Mouse (Mus musculus): ENCODE results near the gene Slc4a2. TPM values are rescaled to one million over a fixed set of nuclear protein-coding genes. Genes with fewer than 3 reads are reported as not detected.

Slc4a2 gene
- total and polyA plus RNA-seq, 2 experiments, result 15.4 to 40.4 TPM

- DNase-seq (ENCODE audit: extremely low read depth, low read depth, low spot score), result no peak
- WGBS, result under 1% methylated on average over 78 of the region's 85 CpGs
- peak within 1 kb of the TSS; percentile 86 for H3K9ac ChIP-seq (ENCODE audit: low read depth, low read length)
Observed at GRCm38 (mm10) chr5:24452030-24452690, 28.5 kb downstream of the Slc4a2 start, which contains the start of gene Agap3. Gene Agap3, plus strand, starts transcription at chr5:24452177.

GRCm38 (mm10) chr5:24452691-24453233, 29.1 kb downstream of the Slc4a2 start:
- 3% methylated on average over 29 of the region's 29 CpGs for WGBS
- TF ChIP-seq CTCF (IDR thresholded peaks at IDR 0.05; ENCODE audit: low read depth, low read length) (no peak), POLR2A (IDR thresholded peaks at IDR 0.05; ENCODE audit: extremely low read depth, insufficient read depth, low read length) (no peak)
- H3K36me3 ChIP-seq (ENCODE audit: control insufficient read depth, insufficient read depth, low read length), result no peaks in the 10 kb centered on the region
- no peak overlapping the region for H3K27ac ChIP-seq (replicated peaks; ENCODE audit: insufficient read depth, low read depth, low read length)
- peaks cover 36% of the 10 kb centered on the region for H3K79me2 ChIP-seq (ENCODE audit: control insufficient read depth, insufficient read depth, low read length)
- H3K9ac ChIP-seq (ENCODE audit: low read depth, low read length), result peak overlapping the region; percentile 86
- peaks cover 12% of the 10 kb centered on the region for H3K4me1 ChIP-seq (ENCODE audit: control insufficient read depth, insufficient read depth, low read length)
- H3K27me3 ChIP-seq (ENCODE audit: control insufficient read depth, insufficient read depth, low read length), result no peaks in the 10 kb centered on the region
- DNase-seq (ENCODE audit: extremely low read depth, low read depth, low spot score), result no peak
- H3K4me3 ChIP-seq (ENCODE audit: insufficient read depth, low read depth, low read length), result peak overlapping the region; percentile 73

More at GRCm38 (mm10) chr5:24452030-24452690, 28.5 kb downstream of the Slc4a2 start, which contains the start of gene Agap3:
- H3K4me1 ChIP-seq (ENCODE audit: control insufficient read depth, insufficient read depth, low read length), result peaks cover 12% of the 10 kb centered on the region
- H3K4me3 ChIP-seq (ENCODE audit: insufficient read depth, low read depth, low read length), result peak within 1 kb of the TSS; percentile 73
- no peaks in the 10 kb centered on the region for H3K27me3 ChIP-seq (ENCODE audit: control insufficient read depth, insufficient read depth, low read length)
- TF ChIP-seq CTCF (IDR thresholded peaks at IDR 0.05; ENCODE audit: low read depth, low read length), result no peak
- no peak for TF ChIP-seq POLR2A (IDR thresholded peaks at IDR 0.05; ENCODE audit: extremely low read depth, insufficient read depth, low read length)
- peak within 1 kb of the TSS; percentile 72 for H3K27ac ChIP-seq (replicated peaks; ENCODE audit: insufficient read depth, low read depth, low read length)
- no peaks in the 10 kb centered on the region for H3K36me3 ChIP-seq (ENCODE audit: control insufficient read depth, insufficient read depth, low read length)
- H3K79me2 ChIP-seq (ENCODE audit: control insufficient read depth, insufficient read depth, low read length), result peaks cover 31% of the 10 kb centered on the region

GRCm38 (mm10) chr5:24453283-24453984, 29.8 kb downstream of the Slc4a2 start:
- WGBS, result 50% methylated on average over 5 of the region's 5 CpGs
- Histone ChIP-seq H3K4me1 (ENCODE audit: control insufficient read depth, insufficient read depth, low read length) (peaks cover 12% of the 10 kb centered on the region), H3K27ac (replicated peaks; ENCODE audit: insufficient read depth, low read depth, low read length) (no peak overlapping the region)

GRCm38 (mm10) chr5:24453985-24454303, 30.3 kb downstream of the Slc4a2 start:
- no peak for DNase-seq (ENCODE audit: extremely low read depth, low read depth, low spot score)
- Histone ChIP-seq H3K27ac (replicated peaks; ENCODE audit: insufficient read depth, low read depth, low read length) (no peak overlapping the region), H3K79me2 (ENCODE audit: control insufficient read depth, insufficient read depth, low read length) (peaks cover 36% of the 10 kb centered on the region), H3K4me1 (ENCODE audit: control insufficient read depth, insufficient read depth, low read length) (peaks cover 12% of the 10 kb centered on the region), H3K9ac (ENCODE audit: low read depth, low read length) (no peak overlapping the region), H3K4me3 (ENCODE audit: insufficient read depth, low read depth, low read length) (no peak overlapping the region), H3K36me3 (ENCODE audit: control insufficient read depth, insufficient read depth, low read length) (no peaks in the 10 kb centered on the region), H3K27me3 (ENCODE audit: control insufficient read depth, insufficient read depth, low read length) (no peaks in the 10 kb centered on the region)
- TF ChIP-seq CTCF (IDR thresholded peaks at IDR 0.05; ENCODE audit: low read depth, low read length), result no peak
- TF ChIP-seq POLR2A (IDR thresholded peaks at IDR 0.05; ENCODE audit: extremely low read depth, insufficient read depth, low read length), result no peak
- WGBS, result 54% methylated on average over 2 of the region's 2 CpGs

More at GRCm38 (mm10) chr5:24453283-24453984, 29.8 kb downstream of the Slc4a2 start:
- no peaks in the 10 kb centered on the region for H3K36me3 ChIP-seq (ENCODE audit: control insufficient read depth, insufficient read depth, low read length)
- H3K79me2 ChIP-seq (ENCODE audit: control insufficient read depth, insufficient read depth, low read length), result peaks cover 36% of the 10 kb centered on the region
- DNase-seq (ENCODE audit: extremely low read depth, low read depth, low spot score), result no peak
- peak overlapping the region; percentile 73; the same call in 1 of the 2 replicates for H3K4me3 ChIP-seq (ENCODE audit: insufficient read depth, low read depth, low read length)
- H3K9ac ChIP-seq (ENCODE audit: low read depth, low read length), result peak overlapping the region; percentile 86
- no peaks in the 10 kb centered on the region for H3K27me3 ChIP-seq (ENCODE audit: control insufficient read depth, insufficient read depth, low read length)
- TF ChIP-seq CTCF (IDR thresholded peaks at IDR 0.05; ENCODE audit: low read depth, low read length), result no peak
- TF ChIP-seq POLR2A (IDR thresholded peaks at IDR 0.05; ENCODE audit: extremely low read depth, insufficient read depth, low read length), result no peak

- Histone ChIP-seq H3K4me3 (ENCODE audit: insufficient read depth, low read depth, low read length) (no peak overlapping the region), H3K27me3 (ENCODE audit: control insufficient read depth, insufficient read depth, low read length) (no peaks in the 10 kb centered on the region), H3K27ac (replicated peaks; ENCODE audit: insufficient read depth, low read depth, low read length) (no peak overlapping the region), H3K79me2 (ENCODE audit: control insufficient read depth, insufficient read depth, low read length) (peaks cover 40% of the 10 kb centered on the region), H3K36me3 (ENCODE audit: control insufficient read depth, insufficient read depth, low read length) (no peaks in the 10 kb centered on the region), H3K4me1 (ENCODE audit: control insufficient read depth, insufficient read depth, low read length) (peaks cover 16% of the 10 kb centered on the region), H3K9ac (ENCODE audit: low read depth, low read length) (no peak overlapping the region)
- 90% methylated on average over 3 of the region's 3 CpGs for WGBS
- no peak for DNase-seq (ENCODE audit: extremely low read depth, low read depth, low spot score)
- TF ChIP-seq CTCF (IDR thresholded peaks at IDR 0.05; ENCODE audit: low read depth, low read length) (no peak), POLR2A (IDR thresholded peaks at IDR 0.05; ENCODE audit: extremely low read depth, insufficient read depth, low read length) (no peak)
Observed at GRCm38 (mm10) chr5:24455076-24455475, 31.4 kb downstream of the Slc4a2 start.

Measured in liver, adult 2 months (tissue).